Mouse (Mus musculus) layer of hippocampus, adult 2 months (tissue): ENCODE data around the gene Tbc1d22a. TPM values are rescaled to one million over a fixed set of nuclear protein-coding genes. Genes with fewer than 3 reads are reported as not detected.
"Not testable (repeated sequence)": the region's sequence is repeated elsewhere in the genome, so short reads cannot be mapped to it uniquely, and the experiment has no call there.

Experiments used
- DNase-seq, 2 experiments: peaks; one replicate each; pipeline ENCODE4 v3.0.0; 2022; ENCODE audit warnings: low spot score in 2 of 2
- H3K27ac ChIP-seq: fragments of 200-600 bp; 2 replicates; pipeline ENCODE4 v1.8.1; 2022
- H3K4me3 ChIP-seq: fragments of 200-600 bp; 2 replicates; pipeline ENCODE4 v1.8.1; 2022; ENCODE audit warnings: mild to moderate bottlenecking
- CTCF ChIP-seq: fragments of 200-600 bp; conservative IDR thresholded peaks from 2 replicates; pipeline ENCODE4 v1.8.1; 2022; ENCODE audit warnings: antibody characterized with exemption, mild to moderate bottlenecking, moderate library complexity
- total RNA-seq, 2 experiments: library from RNA; stranded (reverse); gene quantifications; 2 replicates each; pipeline ENCODE4 v1.2.3; 2021

Gene Tbc1d22a
- total RNA-seq, 2 experiments from 2014 or later: 33.2 to 34.7 TPM

DNA sequence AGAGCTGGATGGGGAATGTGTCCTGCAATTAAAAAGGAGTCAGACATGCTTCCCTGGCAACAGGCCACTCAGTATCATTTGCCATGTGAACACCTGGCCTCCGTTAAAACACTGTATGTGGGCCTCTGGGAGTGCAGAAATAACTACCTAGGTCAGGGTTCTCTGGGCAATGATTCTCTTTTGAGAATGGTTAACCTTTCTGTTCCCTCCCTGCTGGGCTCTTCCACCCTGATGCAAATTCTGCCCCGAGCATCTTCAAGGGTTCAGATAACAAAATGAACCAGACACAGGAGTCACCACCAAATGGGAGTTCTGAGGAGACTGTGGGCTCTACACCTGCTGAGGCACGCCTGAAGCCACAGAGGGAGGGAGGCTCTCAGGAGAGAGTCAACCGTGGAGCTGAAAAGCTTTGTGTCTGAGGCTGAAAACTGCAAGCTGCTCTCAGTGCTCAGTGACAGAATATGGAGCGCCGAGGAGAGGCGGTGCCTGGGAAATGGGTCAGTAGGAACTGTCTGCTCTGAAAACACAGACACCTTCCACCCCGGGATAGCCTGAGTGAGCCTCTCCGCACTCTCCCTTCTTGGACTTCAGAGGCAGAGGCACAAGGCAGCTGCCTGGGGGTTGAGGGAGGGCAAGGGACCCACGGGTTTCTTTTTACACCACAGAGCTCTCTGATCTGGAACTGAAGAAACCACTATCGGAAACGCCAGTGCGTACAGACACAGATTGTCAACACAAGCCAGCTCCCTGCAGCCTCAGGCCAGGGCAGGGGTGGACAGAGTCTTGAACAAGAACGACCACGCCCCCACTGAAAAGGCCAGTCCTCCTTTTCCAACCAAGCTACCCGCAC, 40.9 kb upstream of the Tbc1d22a start:
- Histone ChIP-seq H3K27ac (peak overlapping the region; percentile 52; the same call in 1 of the 2 replicates), H3K4me3 (no peak overlapping the region)
- TF ChIP-seq CTCF: no peak
- DNase-seq: no peak

DNA sequence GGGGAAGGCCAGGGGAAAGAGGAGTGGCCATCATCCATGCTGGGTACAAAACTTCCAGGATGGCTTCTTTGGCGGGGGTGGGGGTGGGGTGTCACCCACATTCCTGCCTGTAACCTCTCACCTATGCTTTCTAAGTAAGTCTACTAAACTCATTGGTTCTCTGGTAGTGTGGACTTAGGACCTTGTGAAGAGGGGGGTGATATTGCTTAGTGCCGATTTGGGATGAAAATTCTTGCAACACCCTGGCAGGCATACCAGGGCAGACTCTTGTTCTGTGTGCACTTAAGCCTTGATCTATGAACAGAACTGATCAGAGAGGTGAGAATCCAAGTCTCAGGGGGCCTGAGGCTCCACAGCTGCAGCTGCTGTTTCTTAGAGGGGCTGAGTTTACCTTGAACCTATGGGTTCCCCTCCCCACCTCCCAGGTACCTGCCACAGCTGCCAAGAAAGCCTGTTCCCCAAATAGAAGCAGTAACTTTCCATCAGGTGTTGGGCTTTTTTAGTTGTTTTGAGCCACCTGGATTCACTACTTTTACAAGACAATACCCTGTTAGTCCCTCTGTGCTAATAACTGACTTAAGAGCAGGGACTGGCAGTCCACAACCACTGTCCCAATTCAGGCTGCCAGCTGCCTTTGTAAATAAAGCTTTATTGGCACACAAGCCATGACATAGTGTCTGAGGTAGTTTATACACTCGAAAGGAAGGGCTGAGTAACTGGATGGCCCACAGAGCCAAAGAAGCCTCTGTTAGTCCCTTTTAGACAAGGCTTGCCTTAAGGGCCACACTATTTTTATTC, 38.8 kb upstream of the Tbc1d22a start:
- Histone ChIP-seq H3K27ac (no peak overlapping the region), H3K4me3 (no peak overlapping the region)
- DNase-seq: no peak
- TF ChIP-seq CTCF: no peak

DNA sequence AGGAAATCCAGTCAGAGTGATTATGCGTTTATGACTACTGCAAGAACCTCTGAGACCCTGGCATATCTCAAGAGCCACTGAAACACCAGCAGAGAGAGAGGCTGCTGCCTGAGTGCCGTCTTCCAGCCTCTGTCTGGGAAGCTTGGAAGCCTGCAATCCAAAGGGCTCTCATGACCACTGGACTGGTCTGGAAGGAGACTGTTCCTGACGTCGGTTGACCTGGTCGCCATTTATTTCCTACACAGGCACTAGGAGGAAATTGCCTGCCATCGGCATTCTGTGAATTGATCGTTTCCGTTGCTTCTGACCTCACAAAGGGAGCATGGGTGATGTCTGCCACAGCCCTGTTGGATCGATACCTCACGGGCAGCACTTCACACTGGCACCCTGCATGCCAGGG, 38.1 kb upstream of the Tbc1d22a start:
- no peak overlapping the region for H3K27ac ChIP-seq
- TF ChIP-seq CTCF: no peak
- DNase-seq: no peak
- no peak overlapping the region for H3K4me3 ChIP-seq

DNA sequence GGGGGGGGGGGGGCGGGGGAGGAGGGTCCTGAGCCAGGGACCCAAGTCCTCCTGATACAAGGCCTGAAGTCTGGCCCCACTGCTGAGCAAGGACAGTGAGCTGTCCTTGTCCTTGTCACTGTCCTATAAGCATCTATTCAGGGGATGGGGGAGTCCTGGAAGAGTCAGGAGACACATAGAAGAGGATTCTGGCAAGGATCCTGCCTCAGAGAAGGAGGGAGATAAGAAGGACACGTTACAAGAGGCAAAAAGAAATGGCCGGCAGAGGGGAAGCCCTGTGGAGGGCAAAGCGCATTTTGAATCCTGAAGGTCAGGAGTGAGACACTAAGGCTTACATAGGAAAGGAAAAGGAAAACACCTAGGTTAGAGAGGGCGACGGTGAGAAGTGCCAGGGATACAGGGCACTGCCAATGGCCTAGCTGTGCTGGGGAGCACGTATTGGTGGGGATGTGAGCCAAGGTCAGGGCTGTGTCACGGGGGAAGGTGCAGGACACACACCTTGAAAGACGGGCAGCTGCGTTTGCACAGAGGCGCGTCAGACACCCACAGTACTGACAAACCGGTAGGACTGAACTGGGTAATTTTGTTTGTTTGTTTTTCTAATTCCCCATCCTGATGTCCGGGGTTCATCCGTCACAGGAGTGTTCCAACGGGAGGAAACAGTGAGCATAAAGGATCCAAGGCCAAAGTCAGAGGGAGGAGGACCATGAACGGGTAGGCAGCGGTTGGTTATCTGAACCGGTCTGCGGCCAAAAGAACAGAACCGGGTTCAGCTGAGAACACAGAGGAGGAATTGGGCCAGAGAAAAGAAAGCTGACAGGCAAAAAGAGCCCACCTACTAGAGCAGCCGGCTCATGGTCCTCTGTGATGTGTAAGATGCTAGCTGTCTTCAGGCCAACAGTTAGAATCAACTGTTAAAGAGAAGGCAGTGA, 37.2 kb upstream of the Tbc1d22a start:
- H3K27ac ChIP-seq: peak overlapping the region; percentile 51; the same call in 1 of the 2 replicates
- no peak for DNase-seq
- H3K4me3 ChIP-seq: no peak overlapping the region

DNA sequence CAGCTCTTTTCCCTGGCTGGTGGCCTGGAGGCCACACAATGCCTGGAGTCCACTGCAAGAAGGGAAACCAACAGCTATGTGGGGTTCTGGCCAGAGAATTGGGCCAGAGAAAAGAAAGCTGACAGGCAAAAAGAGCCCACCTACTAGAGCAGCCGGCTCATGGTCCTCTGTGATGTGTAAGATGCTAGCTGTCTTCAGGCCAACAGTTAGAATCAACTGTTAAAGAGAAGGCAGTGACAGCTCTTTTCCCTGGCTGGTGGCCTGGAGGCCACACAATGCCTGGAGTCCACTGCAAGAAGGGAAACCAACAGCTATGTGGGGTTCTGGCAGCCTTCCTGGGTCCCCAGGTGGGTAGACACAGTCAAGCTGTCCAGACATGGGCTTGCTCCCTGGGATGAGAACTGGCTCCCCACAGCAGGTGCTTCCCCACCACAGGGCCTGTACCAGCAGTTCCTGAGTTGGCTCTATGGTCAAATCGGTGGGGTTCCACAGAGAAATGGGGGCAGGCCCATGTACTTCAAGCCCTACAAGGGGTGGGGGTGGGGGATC, 36.5 kb upstream of the Tbc1d22a start:
- H3K27ac ChIP-seq: peak overlapping the region; percentile 43; the same call in 1 of the 2 replicates
- not testable (repeated sequence) for DNase-seq

More for the DNA sequence above, 37.2 kb upstream of the Tbc1d22a start:
- no peak for TF ChIP-seq CTCF

DNA sequence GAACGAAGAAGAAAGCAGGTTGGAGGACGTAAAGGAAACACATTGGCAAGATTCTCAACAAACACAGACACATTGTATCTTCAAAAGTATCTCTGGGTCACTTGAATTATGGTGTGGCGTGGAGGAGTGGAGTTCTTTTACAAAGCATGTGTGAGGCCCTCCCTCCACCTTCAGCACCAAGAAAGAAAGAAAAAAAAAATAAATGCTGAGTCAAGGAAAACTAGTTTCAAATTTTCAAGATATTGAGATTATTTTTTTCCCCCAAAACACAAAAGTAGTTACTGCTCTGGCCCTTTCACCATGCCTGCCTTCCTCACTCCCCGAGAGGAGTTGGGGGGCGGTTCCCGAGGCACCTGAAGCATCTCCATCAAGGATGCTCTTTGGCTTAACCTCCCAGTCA, 35.7 kb upstream of the Tbc1d22a start:
- Histone ChIP-seq H3K4me3 (no peak overlapping the region), H3K27ac (peak overlapping the region; percentile 10; the same call in 1 of the 2 replicates)
- TF ChIP-seq CTCF: no peak
- DNase-seq: no peak

More for the DNA sequence above, 36.5 kb upstream of the Tbc1d22a start:
- H3K4me3 ChIP-seq: not testable (repeated sequence)

DNA sequence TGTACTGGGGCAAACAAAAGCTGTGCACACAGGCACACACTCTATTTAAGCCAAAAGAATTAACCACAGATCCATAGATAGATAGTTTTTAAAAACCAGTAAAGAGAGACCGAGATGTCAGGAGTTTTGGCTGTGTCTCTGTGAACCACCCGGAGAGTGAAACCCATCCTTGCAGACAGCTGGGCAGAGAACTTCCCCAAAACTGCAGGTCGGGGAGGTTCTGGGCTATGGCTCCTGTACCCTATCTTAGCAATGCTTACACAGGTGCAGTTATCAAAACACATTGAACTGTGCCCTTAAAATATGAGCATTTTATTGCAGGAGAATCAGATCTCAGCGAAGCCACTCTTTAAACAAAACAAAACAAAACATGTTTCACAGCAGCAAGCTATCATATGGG, 33.8 kb upstream of the Tbc1d22a start:
- no peak for DNase-seq
- no peak overlapping the region for H3K4me3 ChIP-seq
- no peak overlapping the region for H3K27ac ChIP-seq
- TF ChIP-seq CTCF: no peak

DNA sequence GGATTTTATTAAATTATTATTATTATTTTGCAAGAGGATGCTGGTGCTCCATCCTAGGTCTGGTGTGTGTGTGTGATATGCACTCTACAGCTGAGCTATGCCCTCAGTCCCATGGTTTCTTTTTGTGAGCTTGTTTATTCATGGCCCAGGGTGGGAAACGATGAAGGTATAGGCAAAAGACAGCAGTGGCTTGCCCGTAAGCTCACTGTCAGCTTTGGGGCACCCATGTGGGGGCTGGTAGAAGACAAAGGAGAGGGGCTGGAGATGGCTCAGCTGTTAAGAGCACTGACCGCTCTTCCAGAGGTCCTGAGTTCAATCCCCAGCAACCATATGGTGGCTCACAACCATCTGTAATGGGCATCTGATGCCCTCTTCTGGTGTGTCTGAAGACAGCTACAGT, 32.9 kb upstream of the Tbc1d22a start:
- not testable (repeated sequence) for H3K4me3 ChIP-seq, DNase-seq
- TF ChIP-seq CTCF: peak; percentile 24; the same call in 1 of the 2 replicates
- peak overlapping the region; percentile 59; the same call in 1 of the 2 replicates for H3K27ac ChIP-seq

DNA sequence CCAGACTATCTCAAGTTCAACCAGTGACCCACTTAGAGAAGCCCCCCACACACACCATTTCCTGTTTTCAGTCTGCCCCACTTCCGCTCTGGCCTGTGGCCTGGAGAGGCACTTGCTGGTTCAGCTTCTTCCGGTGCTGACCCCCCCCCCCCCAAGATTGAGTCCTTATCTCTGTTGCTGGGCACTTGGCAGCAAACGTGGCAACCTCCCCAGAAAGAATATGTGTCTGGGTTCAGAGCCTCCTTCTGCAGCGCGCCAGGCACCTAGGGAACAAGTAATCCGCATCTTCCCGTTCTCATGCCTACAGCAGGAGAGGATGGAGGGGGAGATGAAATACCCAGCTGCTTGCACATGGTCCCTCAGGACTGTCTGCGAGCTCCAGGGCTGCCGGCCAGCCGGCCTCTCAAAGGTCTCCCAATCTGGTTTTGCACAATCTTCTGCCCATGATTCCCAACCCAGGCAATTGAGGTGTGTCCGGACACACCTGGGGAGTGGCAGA, 32.3 kb upstream of the Tbc1d22a start:
- Histone ChIP-seq H3K4me3 (peak overlapping the region; percentile 9; the same call in 1 of the 2 replicates), H3K27ac (peak overlapping the region; percentile 98)
- DNase-seq: no peak
- TF ChIP-seq CTCF: no peak

DNA sequence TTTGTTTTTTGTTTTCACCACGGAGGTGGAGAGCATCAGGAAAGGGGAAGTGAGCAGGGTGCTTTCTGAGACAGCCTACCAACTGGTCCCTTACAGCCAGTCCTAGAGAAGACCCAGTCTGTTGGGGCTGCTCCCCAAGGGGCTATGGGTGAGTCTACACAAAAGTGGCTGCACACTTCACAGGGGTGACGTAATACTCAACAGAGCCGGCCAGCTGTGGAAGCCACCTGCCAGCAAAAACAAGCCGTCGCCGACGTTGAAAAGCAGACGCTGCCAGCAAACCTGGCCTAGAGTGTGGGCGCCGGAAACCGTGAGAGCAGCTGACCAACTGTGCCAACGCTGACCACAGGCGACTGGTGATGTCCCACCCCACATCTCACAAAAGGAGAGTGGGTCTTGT, 31.6 kb upstream of the Tbc1d22a start:
- Histone ChIP-seq H3K27ac (peak overlapping the region; percentile 98), H3K4me3 (peak overlapping the region; percentile 9; the same call in 1 of the 2 replicates)
- TF ChIP-seq CTCF: no peak
- DNase-seq: no peak

DNA sequence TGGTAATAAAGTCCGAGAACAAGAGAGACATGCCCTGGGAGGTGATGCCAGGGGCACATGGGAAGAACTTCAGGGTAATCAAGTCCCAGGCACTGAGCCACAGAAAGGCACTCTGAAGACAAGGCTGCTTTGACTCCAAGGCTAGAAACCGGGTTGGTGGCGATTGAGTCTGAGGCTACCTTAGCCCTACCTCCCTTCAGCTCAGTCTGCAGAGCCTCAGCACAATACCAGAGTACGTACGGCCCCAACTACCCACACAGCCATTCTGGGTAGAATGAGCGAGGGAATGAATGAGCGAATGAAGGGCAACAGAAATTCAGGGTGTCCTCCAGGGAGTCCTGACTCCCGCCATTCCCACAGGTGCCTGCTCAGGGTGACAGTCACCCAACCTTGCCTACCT, 30.8 kb upstream of the Tbc1d22a start:
- no peak for TF ChIP-seq CTCF
- DNase-seq: no peak
- Histone ChIP-seq H3K4me3 (peak overlapping the region; percentile 90; the same call in 1 of the 2 replicates), H3K27ac (peak overlapping the region; percentile 98; the same call in 1 of the 2 replicates)

DNA sequence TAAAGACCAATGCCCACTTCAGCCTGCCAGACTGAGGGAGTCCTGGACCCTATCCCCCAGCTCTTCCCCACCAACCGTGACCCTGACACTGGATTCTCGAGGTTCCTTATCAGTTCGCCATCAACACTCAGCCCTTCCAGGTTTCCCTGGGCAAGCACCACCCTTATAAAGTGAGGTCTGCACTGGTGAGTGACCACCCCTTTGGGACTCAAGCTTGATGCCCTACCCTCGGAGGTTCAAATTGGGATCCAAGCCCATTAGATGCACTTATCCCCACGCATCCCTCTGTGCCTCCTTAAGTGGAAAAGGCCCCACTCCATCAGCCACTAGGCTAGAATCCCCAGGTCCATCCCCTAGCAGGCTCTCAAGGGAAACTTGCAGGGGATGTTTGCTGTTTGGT, 30.2 kb upstream of the Tbc1d22a start:
- H3K4me3 ChIP-seq: peak overlapping the region; percentile 90; the same call in 1 of the 2 replicates
- DNase-seq: no peak
- peak overlapping the region; percentile 98 for H3K27ac ChIP-seq
- TF ChIP-seq CTCF: no peak
